Mouse (Mus musculus): Measurements from ENCODE around the gene Asb6. TPM values are rescaled to one million over a fixed set of nuclear protein-coding genes. Genes with fewer than 3 reads are reported as not detected.

Asb6 gene
- total and polyA plus RNA-seq, 2 experiments: 4.6 to 17.4 TPM

- TF ChIP-seq CTCF (IDR thresholded peaks at IDR 0.05; ENCODE audit: low read depth, low read length) (no peak), POLR2A (IDR thresholded peaks at IDR 0.05; ENCODE audit: extremely low read depth, insufficient read depth, low read length) (no peak)
- H3K4me1 ChIP-seq (ENCODE audit: control insufficient read depth, insufficient read depth, low read length): peaks cover 9% of the 10 kb centered on the region
- no peak overlapping the region for H3K4me3 ChIP-seq (ENCODE audit: insufficient read depth, low read depth, low read length)
- peak; percentile 81 for DNase-seq (ENCODE audit: extremely low read depth, low read depth, low spot score)
- H3K27ac ChIP-seq (replicated peaks; ENCODE audit: insufficient read depth, low read depth, low read length): peak overlapping the region; percentile 41
- no peak overlapping the region for H3K9ac ChIP-seq (ENCODE audit: low read depth, low read length)
- no peaks in the 10 kb centered on the region for H3K36me3 ChIP-seq (ENCODE audit: control insufficient read depth, insufficient read depth, low read length)
- WGBS: 45% methylated on average over 8 of the region's 8 CpGs
- H3K27me3 ChIP-seq (ENCODE audit: control insufficient read depth, insufficient read depth, low read length): no peaks in the 10 kb centered on the region
- no peaks in the 10 kb centered on the region for H3K79me2 ChIP-seq (ENCODE audit: control insufficient read depth, insufficient read depth, low read length)
Observed at GRCm38 (mm10) chr2:30773313-30774005, 56.7 kb downstream of the Asb6 start.

Other genes starting within 250 kb of the Asb6 start
- 0.46 TPM in 1 of 2 replicates, not detected in the other for gene Cstad, start 235.3 kb downstream of the Asb6 start, total RNA-seq (2014; rRNA removed)
- not detected in 2 replicates for gene Cstad, start 235.3 kb downstream of the Asb6 start, polyA plus RNA-seq (2012; rRNA removed)
- gene 1700001O22Rik, start 26.7 kb downstream of the Asb6 start, total RNA-seq (2014; rRNA removed): not detected in 2 replicates
- gene 1700001O22Rik, start 26.7 kb downstream of the Asb6 start, polyA plus RNA-seq (2012; rRNA removed): 0.11 TPM in 1 of 2 replicates, not detected in the other
- 8.3 and 8.8 TPM in 2 replicates for gene Ntmt1, start 22.5 kb downstream of the Asb6 start, total RNA-seq (2014; rRNA removed)
- 11.9 and 15.9 TPM in 2 replicates for gene Ntmt1, start 22.5 kb downstream of the Asb6 start, polyA plus RNA-seq (2012; rRNA removed)
- gene Prrx2, start 4.6 kb upstream of the Asb6 start, total RNA-seq (2014; rRNA removed): not detected in 2 replicates
- gene Prrx2, start 4.6 kb upstream of the Asb6 start, polyA plus RNA-seq (2012; rRNA removed): 0.32 TPM in 1 of 2 replicates, not detected in the other
- gene Ptges, start 99.5 kb upstream of the Asb6 start, total RNA-seq (2014; rRNA removed): 0.07 and 0.09 TPM in 2 replicates
- 0.17 and 0.60 TPM in 2 replicates for gene Ptges, start 99.5 kb upstream of the Asb6 start, polyA plus RNA-seq (2012; rRNA removed)
- 29.1 and 30.9 TPM in 2 replicates for gene Tor1b, start 122.6 kb upstream of the Asb6 start, total RNA-seq (2014; rRNA removed)
- 14.4 and 17.1 TPM in 2 replicates for gene Tor1b, start 122.6 kb upstream of the Asb6 start, polyA plus RNA-seq (2012; rRNA removed)
- gene Tor1a, start 137.6 kb upstream of the Asb6 start, total RNA-seq (2014; rRNA removed): 62.2 and 76.6 TPM in 2 replicates
- gene Tor1a, start 137.6 kb upstream of the Asb6 start, polyA plus RNA-seq (2012; rRNA removed): 54.2 and 57.9 TPM in 2 replicates
- gene BC005624, start 151.9 kb upstream of the Asb6 start, total RNA-seq (2014; rRNA removed): 13.5 and 16.6 TPM in 2 replicates
- 11.7 and 12.0 TPM in 2 replicates for gene BC005624, start 151.9 kb upstream of the Asb6 start, polyA plus RNA-seq (2012; rRNA removed)
- 3.0 and 3.3 TPM in 2 replicates for gene Usp20, start 151.9 kb upstream of the Asb6 start, total RNA-seq (2014; rRNA removed)
- gene Usp20, start 151.9 kb upstream of the Asb6 start, polyA plus RNA-seq (2012; rRNA removed): 5.7 and 6.0 TPM in 2 replicates